Mouse (Mus musculus) olfactory bulb, adult 2 months (tissue): ENCODE measurements at regions not wholly inside any gene's neighbourhood (a gene's known extent, or its start where the extent isn't known, plus 50 kb on each side); places are given as distances from the start of the nearest gene placed in this dataset.

Experiments used
- CTCF ChIP-seq: fragments of 200-500 bp; IDR thresholded peaks from 2 replicates; pipeline ENCODE4 v1.5.1; 2012; ENCODE audit warnings: low read depth, mild to moderate bottlenecking, low read length, moderate library complexity; ENCODE audit not compliant: insufficient read depth
- POLR2A ChIP-seq: fragments of 200-500 bp; IDR thresholded peaks from 2 replicates; pipeline ENCODE4 v1.6.1; 2012; ENCODE audit warnings: mild to moderate bottlenecking, low read depth, low read length, moderate library complexity; ENCODE audit not compliant: insufficient read depth

DNA sequence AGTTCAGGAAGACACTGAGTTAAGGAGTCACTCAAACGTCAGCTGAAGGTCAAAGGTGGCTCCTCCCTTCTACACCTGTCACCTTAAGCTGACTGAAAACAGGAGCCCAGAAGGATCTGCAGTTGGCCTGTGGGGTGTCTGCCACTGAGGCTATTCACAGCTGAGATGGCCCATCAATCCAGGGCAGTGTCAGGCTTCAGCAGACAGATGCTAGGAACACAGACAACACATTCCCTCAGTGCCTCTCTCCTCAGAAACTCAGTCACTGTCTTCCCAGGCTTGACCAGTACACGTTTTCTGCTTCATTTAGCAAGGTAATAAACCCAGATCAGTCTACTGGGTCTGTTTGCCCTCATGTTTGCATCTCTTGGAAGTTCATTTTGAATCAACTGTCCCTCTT, 222.9 kb upstream of the Pkn2 start:
- TF ChIP-seq CTCF = no peak
- TF ChIP-seq POLR2A = no peak
